20 mouse cellular contexts compared by ENCODE assay signal in the genomic region with DNA sequence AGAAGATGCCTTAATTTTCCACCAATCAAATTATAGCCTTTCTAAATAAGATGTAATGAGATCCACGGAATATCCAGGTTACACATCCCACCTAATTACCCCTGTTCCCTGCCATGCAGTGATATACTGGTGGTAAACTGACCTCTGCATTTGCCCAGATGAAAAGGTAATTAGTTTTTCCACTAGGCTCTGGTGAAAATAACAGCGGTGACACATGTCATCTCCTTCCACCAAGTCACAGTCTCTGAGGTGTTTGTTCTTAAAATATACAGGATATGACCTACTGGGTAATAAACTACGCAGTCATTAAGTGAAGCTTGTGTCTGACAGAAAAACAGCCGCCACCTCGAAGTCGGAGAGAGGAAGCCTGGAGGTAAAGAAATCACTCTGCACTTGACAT.
DNase-seq lines count a peak whose midpoint lies in the region; ATAC-seq lines count a peak whose summit lies in the region.
"Had no signal": no experiment of that assay in that cellular context is flagged by ENCODE, and none has a peak within 500 bp of the region (broad histone marks: within the 10 kb centered on the region; RNA-seq: fewer than 3 reads in every experiment).

No protein-coding gene starts in this region.

- DNase-seq in heart, adult 11 months = peak; percentile 57
- DNase-seq in heart, embryonic 10.5 days (ENCODE audit: low spot score) = no peak
- no peak for DNase-seq in kidney, postnatal 4 days
- DNase-seq in mesoderm, embryonic 11.5 days (ENCODE audit: low read depth, low spot score) = peak; percentile 24
- no peak for DNase-seq in adrenal gland, adult 8-10 months
- DNase-seq: adrenal gland, postnatal 25 days; cerebellum, adult 18-20 months; cerebellum, adult 9-11 months; cerebellum, postnatal 36 days; gastrocnemius, postnatal 36 days; heart, adult 18-20 months had no signal

- WGBS in heart, embryonic 10.5 days = 76% methylated on average over 6 of the region's 6 CpGs
- WGBS in kidney, embryonic 15.5 days = 18% methylated on average over 6 of the region's 6 CpGs
- WGBS in neural tube, embryonic 13.5 days = 52% methylated on average over 6 of the region's 6 CpGs
- 60% methylated on average over 6 of the region's 6 CpGs for WGBS in neural tube, embryonic 15.5 days

- no peaks in the 10 kb centered on the region for H3K9me3 ChIP-seq in heart, embryonic 10.5 days
- H3K9me3 ChIP-seq in kidney, embryonic 15.5 days (replicated peaks) = no peaks in the 10 kb centered on the region
- no peaks in the 10 kb centered on the region for H3K9me3 ChIP-seq in neural tube, embryonic 13.5 days
- no peaks in the 10 kb centered on the region for H3K9me3 ChIP-seq in neural tube, embryonic 15.5 days (replicated peaks)
- H3K9me3 ChIP-seq: embryonic facial prominence, embryonic 13.5 days; forebrain, embryonic 13.5 days; heart, embryonic 12.5 days; hindbrain, embryonic 10.5 days had no signal

- ATAC-seq in kidney, embryonic 15.5 days (replicated peaks; ENCODE audit: low FRiP score) = peak; percentile 68
- ATAC-seq in neural tube, embryonic 13.5 days (ENCODE audit: low read depth) = peak; percentile 63; the same call in 1 of the 2 replicates
- ATAC-seq in neural tube, embryonic 15.5 days (ENCODE audit: low FRiP score) = no peak; the same call in 1 of the 2 replicates
- ATAC-seq: activated CD4-positive, CD25-positive, alpha-beta regulatory T cell, adult 4 months; forebrain, embryonic 13.5 days; Patski had no signal

- H3K4me1 ChIP-seq in heart, embryonic 10.5 days = no peaks in the 10 kb centered on the region
- peaks cover 4% of the 10 kb centered on the region; the same call in 1 of the 2 replicates for H3K4me1 ChIP-seq in kidney, embryonic 15.5 days
- peaks cover 4% of the 10 kb centered on the region; the same call in 1 of the 2 replicates for H3K4me1 ChIP-seq in neural tube, embryonic 13.5 days (replicated peaks)
- H3K4me1 ChIP-seq in neural tube, embryonic 15.5 days = no peaks in the 10 kb centered on the region
- H3K4me1 ChIP-seq: embryonic facial prominence, embryonic 13.5 days; forebrain, embryonic 13.5 days; heart, embryonic 12.5 days; hindbrain, embryonic 10.5 days had no signal

- no peaks in the 10 kb centered on the region for H3K36me3 ChIP-seq in heart, embryonic 10.5 days
- no peaks in the 10 kb centered on the region for H3K36me3 ChIP-seq in kidney, embryonic 15.5 days
- no peaks in the 10 kb centered on the region for H3K36me3 ChIP-seq in neural tube, embryonic 13.5 days
- H3K36me3 ChIP-seq in neural tube, embryonic 15.5 days = no peaks in the 10 kb centered on the region
- H3K36me3 ChIP-seq: embryonic facial prominence, embryonic 13.5 days; heart, embryonic 12.5 days; hindbrain, embryonic 10.5 days had no signal

- H3K27me3 ChIP-seq in heart, embryonic 10.5 days (ENCODE audit: insufficient read depth, poor library complexity, severe bottlenecking) = no peaks in the 10 kb centered on the region
- no peaks in the 10 kb centered on the region for H3K27me3 ChIP-seq in kidney, embryonic 15.5 days
- H3K27me3 ChIP-seq in neural tube, embryonic 13.5 days = no peaks in the 10 kb centered on the region
- no peaks in the 10 kb centered on the region for H3K27me3 ChIP-seq in neural tube, embryonic 15.5 days (replicated peaks)
- H3K27me3 ChIP-seq: embryonic facial prominence, embryonic 13.5 days; forebrain, embryonic 13.5 days; heart, embryonic 12.5 days had no signal

- H3K4me2 ChIP-seq in kidney, embryonic 15.5 days = no peak overlapping the region; the same call in 1 of the 2 replicates
- H3K4me2 ChIP-seq in neural tube, embryonic 13.5 days = no peak overlapping the region
- no peak overlapping the region for H3K4me2 ChIP-seq in neural tube, embryonic 15.5 days
- H3K4me2 ChIP-seq: embryonic facial prominence, embryonic 13.5 days; forebrain, embryonic 13.5 days; heart, embryonic 12.5 days had no signal

- no peak overlapping the region for H3K4me3 ChIP-seq in heart, embryonic 10.5 days
- H3K4me3 ChIP-seq in kidney, embryonic 15.5 days (replicated peaks) = no peak overlapping the region
- H3K4me3 ChIP-seq in neural tube, embryonic 13.5 days = no peak overlapping the region
- no peak overlapping the region for H3K4me3 ChIP-seq in neural tube, embryonic 15.5 days (replicated peaks)
- H3K4me3 ChIP-seq: embryonic facial prominence, embryonic 13.5 days; forebrain, embryonic 13.5 days; heart, embryonic 12.5 days; hindbrain, embryonic 10.5 days had no signal

- no peak overlapping the region for H3K9ac ChIP-seq in kidney, embryonic 15.5 days
- H3K9ac ChIP-seq in neural tube, embryonic 13.5 days = no peak overlapping the region
- H3K9ac ChIP-seq in neural tube, embryonic 15.5 days (replicated peaks) = no peak overlapping the region
- H3K9ac ChIP-seq: embryonic facial prominence, embryonic 13.5 days; forebrain, embryonic 13.5 days; heart, embryonic 12.5 days had no signal

- H3K27ac ChIP-seq in heart, embryonic 10.5 days = no peak overlapping the region
- 0 out of 2 replicates have a peak overlapping the region, but pooled peaks have one; percentile 11 for H3K27ac ChIP-seq in kidney, embryonic 15.5 days
- 0 out of 2 replicates have a peak overlapping the region, but pooled peaks have one; percentile 6 for H3K27ac ChIP-seq in neural tube, embryonic 13.5 days (replicated peaks)
- no peak overlapping the region for H3K27ac ChIP-seq in neural tube, embryonic 15.5 days (replicated peaks)
- H3K27ac ChIP-seq: embryonic facial prominence, embryonic 13.5 days; forebrain, embryonic 13.5 days; hindbrain, embryonic 10.5 days had no signal

Comparison
In these comparisons a context has a peak if more than half of its experiments do, and no peak if none do; other contexts are left out.
1. DNase-seq: peak in heart, adult 11 months (single experiment) and mesoderm, embryonic 11.5 days (single experiment); none in heart, embryonic 10.5 days (single experiment), kidney, postnatal 4 days (0 of 2) and adrenal gland, adult 8-10 months (single experiment).
2. H3K27ac ChIP-seq: peak in kidney, embryonic 15.5 days (single experiment) and neural tube, embryonic 13.5 days (single experiment); none in heart, embryonic 10.5 days (single experiment) and neural tube, embryonic 15.5 days (single experiment).